Mouse (Mus musculus): ENCODE results near the gene Whrn.
A peak's percentile ranks its signal among the peaks of the same experiment; 100 is the strongest.

DNA sequence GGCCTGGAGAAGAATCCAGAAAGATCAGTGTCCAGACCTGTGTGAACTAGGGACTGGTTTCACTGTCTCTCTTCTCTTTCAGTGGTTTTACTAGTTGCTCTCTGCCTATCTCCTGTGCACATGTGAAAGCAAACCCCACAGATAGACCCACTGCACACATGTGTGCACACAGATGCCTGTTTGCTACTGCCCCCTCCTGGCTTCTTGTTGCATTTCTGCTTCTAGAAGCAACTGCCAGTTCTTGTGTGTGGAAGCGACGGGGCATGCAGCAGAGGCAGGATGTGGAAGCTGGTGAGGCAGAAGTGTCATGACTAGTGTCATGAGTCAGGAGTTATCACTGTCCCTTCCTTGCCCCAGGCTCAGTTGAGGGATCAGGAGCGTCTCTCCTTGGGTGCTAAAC lies 123.9 kb downstream of the Whrn start:
- TF ChIP-seq CTCF (IDR thresholded peaks at IDR 0.05; ENCODE audit: low read depth) = peak; percentile 48
- TF ChIP-seq EP300 (IDR thresholded peaks at IDR 0.05; ENCODE audit: low read depth) = no peak
